Mouse (Mus musculus) monocyte, adult 2 months (primary cell): ENCODE data around the gene Col13a1.

Experiments
- DNase-seq, 2 experiments: peaks; one replicate each; pipeline ENCODE4 v3.0.0; 2022; ENCODE audit warnings: low spot score in 2 of 2, low read depth in 1 of 2

Col13a1 gene

DNA sequence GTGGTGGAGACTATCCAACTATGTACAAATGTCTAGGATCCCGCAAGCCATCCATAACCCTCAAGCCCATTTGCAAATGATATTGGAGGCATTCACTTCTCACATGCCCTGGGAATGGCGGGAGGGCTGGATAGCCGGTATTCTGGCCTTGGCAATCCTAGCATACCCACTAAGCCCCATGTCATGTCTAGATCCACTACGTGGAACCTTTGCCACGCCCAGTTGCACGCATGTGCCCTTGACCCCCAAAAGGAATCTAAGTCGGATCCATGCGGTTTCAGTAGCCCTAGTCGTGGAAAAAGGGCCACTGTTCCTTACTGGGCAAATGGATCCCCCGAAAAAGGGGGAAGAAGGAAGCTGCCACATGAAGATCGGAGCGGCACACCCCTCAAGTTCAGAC is 147.7 kb downstream of the Col13a1 start:
- DNase-seq, result no peak

DNA sequence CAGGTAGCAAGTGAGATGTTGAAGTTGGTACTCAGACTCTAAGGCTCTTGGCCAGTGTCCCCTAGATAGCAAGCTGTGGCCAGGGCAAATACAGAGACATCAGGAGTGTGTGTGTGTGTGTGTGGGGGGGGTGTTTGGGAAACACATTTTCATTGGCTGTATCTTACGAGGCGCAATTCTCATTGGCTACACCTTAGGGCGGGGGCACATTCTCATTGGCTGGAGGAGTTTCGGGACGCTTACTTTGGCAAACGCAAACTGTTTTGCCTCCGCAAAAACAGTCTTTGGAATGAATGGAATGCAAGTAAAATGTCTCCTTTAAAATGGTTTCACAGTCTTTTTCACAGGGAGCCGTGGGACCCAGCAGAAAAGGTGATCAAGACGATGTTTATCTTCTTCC is 148.1 kb downstream of the Col13a1 start:
- DNase-seq, result no peak

GRCm38 (mm10) chr10:61829046-61829445 is 149.9 kb downstream of the Col13a1 start:
- DNase-seq, result no peak

DNA sequence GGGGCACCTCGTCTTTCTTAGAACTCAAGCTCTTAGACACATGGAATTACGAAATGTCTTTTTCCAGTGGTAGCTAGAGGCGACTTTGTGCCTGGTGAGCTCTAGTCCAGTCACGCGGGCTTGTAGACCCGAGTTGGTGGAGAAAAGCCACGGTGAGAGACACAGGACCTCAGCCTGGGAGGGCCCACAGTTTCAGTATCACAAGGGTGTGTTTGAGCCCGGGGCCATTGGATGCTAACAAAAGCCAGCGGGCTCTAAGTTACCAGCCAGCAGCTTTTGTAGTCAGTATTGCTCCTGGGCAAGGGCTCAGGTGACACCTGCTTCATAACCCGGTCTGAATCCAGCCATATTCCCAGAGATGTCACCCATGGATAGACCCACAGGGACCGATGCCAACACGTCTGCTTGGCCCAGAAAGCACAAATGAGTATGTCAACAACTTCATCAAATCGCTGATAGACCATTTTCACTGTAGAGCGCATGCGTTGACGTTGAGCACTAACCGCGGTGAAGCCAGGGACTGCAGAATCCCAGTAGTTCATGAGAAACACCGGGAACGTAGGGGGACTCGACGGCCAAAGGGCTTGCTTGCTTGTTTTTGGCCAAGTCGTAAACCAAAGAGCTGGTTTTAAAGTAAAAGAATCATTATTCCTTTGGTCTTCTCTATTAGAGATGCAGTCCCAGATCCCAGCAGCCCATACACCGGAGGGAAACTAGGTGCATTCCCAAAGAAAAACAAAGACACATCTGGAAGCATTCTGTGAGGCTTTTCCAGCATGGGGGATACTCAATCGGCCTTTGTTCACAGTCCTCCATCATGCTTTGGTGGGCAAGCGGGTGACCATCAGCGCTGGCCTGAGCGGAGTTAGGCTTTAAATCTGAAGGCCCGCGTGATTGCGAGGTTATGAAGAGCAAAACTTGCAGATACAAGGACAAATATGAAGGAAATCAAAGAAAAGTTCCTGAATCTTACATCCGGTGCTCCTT is 150.7 kb downstream of the Col13a1 start:
- no peak for DNase-seq

GRCm38 (mm10) chr10:61826753-61827435 is 152.0 kb downstream of the Col13a1 start:
- DNase-seq, result no peak

DNA sequence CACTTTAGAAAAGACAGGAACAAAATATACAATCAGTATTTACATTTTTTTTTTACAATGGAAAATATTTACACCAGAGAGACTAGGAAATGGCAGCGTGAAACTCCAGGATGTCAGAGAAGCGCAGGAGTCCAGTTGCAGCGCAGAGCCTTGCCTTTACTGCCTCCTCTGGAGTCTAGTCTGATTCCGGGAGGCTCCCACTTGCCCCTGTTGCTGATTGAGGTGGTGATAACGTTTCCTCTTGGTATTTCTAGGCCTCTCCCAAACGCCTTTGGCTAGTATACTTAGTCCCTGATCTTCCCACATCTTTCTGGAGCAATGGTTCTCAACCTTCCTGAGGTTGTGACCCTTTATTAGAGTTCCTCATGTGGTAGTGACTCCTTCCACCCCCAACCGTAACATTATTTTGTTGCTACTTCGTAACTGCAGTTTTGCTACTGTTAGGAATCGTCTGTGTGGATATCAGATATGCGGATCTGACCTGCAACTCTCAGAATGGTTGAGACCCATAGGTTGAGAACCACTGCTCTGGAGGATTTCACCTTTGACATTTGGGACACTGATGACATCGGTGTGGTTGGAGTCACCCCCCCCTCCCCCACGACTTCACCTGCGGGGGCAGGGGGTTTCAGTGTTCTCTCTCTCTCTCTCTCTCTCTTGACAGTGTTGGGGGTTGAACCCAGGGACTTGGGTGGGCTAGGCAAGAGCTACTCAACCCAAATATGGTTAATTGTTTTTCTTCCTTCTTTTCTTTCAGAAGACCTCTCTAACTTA is 152.7 kb downstream of the Col13a1 start:
- no peak for DNase-seq

DNA sequence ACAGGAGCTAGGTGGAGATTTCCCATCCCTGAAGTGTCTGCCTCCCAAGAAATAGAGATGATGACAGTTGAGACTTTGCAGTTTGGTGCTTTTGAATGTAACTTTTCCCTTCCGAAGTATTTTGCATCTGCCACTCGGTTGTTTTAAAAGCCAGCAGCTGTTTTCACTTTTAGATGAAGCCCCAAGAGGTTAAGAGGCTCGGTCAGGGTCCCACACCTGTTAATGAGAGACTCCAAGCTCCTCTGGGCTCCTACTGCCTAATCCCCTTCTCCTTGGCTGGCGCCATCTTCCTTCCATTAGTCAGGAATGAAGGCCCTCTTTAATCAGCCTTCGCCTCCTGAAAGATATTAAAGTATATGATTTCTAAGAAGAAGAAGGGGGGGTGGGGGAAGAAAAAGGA is 153.4 kb downstream of the Col13a1 start:
- DNase-seq, result no peak

GRCm38 (mm10) chr10:61823731-61824115 is 155.2 kb downstream of the Col13a1 start:
- no peak for DNase-seq

DNA sequence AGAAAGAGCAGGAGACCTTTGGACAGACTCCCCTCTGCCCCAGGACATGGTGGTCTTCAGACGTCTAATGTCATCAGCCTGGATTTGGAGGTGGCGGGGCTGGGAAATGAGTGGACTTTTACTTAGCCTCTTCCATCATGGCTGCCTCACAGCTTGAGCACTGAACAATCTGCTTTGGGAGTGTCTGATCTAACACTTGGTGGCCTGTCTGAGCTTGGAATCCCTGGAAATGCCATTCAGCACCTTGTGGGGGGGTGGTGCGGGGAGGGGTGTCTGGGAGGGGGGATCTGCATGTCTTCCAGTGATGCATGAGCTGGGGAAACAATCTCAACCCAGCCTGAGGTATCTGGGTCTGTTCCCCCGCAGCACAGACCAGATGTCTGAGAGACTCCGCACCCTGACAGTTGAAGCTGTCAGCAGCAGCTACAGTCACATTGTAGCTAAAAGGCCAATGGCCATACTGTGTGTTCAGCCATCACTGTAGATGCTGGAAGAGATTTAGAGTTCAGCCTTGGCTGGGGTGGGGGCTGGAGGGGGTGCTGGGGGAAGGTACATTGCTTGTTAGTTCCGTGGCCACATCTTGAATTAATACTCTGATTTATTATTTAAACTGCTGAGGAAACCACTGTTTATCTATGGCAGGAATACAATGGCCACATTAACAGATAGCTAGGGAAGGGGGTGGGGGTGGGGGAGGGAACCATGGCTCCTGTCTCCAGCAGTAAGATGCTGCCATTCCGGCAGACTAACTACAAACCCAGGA is 155.8 kb downstream of the Col13a1 start:
- no peak for DNase-seq

GRCm38 (mm10) chr10:61820050-61820449 is 158.9 kb downstream of the Col13a1 start:
- no peak for DNase-seq

DNA sequence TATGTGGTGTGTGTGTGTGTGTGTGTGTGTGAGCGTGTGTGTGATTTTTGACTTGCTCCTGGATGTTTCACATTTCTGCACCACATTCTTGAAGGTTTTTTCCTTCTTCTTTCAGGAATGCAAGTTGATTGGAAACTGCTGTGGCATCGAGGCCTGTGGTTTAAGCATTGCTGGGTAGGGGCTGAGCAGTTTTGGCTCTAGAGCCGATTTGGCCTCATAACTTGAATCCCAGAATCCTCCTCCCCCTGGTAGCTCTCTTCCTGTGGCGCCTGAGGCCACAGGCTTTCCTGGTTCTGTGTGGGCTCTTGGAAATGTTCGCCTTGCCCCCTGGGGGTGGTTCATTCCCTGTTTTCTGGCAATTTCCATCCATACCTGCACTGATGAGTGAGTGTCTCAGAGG is 166.9 kb downstream of the Col13a1 start:
- DNase-seq, result no peak

GRCm38 (mm10) chr10:61798133-61798576 is 180.8 kb downstream of the Col13a1 start:
- no peak for DNase-seq

DNA sequence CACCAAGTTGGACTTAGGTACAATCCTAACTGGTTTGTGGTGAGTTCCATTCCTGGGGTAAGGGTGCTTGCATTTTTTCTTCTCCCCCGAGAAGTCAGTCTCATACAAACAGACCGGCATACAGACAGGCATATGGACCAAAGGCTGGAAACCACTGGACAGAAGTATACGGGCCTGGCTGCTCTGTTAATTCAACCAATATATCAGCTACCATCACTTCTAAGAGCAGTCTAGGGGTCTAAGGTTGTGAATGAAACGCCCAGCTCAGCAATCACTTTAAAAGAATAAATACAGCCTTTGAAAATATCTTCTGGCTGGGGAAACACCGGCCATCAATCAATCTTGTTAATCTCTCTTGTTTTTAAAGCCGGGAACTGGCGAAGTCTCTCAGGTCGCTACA is 183.4 kb downstream of the Col13a1 start:
- no peak for DNase-seq

DNA sequence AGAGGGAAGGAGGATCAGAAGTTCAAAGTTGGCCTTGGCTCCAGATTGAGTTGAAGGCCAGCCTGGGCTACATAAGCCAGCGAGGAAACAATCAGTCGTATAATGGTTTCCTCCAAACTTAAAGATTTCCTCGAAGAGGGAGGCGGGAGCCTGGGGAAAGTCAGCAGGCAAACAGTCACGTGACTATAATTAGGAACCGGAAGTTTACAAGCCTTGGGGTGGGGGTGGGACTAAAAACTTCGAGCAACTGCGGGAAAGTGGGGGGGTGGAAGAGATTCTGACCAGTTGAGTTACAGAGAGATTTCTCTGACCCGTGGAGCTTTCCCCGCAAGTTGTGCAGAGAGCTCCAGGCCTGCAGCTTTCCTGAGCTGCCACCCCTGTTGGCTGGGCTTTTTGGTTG is 183.9 kb downstream of the Col13a1 start:
- no peak for DNase-seq

GRCm38 (mm10) chr10:61793015-61793414 is 185.9 kb downstream of the Col13a1 start:
- no peak for DNase-seq

DNA sequence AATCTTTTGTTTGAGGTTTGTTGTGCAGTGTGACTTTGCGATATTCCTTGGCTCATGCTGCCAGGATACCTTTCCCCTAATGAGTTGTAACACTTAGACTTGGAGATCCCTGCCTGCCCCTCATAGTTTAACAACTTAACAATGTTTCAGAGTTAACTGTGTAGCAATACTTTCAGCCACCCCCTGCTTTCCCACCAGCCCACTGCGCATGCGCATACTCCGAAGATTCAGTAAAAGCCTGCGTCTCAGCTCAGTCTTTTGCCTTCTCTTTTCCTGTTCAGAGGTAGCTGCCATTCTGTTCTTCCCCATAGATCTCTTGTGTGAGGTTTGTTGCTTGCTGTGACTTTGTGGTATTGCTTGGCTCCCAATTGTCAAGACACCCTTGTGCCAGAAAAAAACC is 190.4 kb downstream of the Col13a1 start:
- no peak for DNase-seq
